ENCODE assay signal across 10 mouse cellular contexts in the genomic region with DNA sequence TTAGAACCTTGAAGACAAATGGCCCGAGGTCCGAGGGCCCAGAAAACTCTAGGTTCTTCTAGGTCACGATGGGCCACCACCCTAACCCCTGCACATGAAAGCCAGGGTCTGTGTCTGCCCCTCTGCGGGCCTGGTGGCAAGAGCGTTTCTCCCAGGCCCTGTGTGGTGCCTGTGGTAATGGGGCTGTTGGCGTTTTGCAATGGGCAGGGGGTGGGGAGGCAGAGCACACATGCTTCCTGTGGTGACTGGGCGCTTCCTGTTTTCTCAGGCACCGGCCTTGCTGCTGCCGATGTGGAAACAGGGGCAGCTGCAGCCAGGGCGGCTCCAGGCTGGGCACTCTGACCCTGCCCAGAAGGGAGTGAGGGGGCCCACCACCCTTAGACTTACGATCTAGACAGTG. TPM values are rescaled to one million over a fixed set of nuclear protein-coding genes. Genes with fewer than 3 reads are reported as not detected.
DNase-seq lines count a peak whose midpoint lies in the region; ATAC-seq and TF ChIP-seq lines count a peak whose summit lies in the region.
"Had no signal": no experiment of that assay in that cellular context is flagged by ENCODE, and none has a peak within 500 bp of the region (broad histone marks: within the 10 kb centered on the region; RNA-seq: fewer than 3 reads in every experiment).

No protein-coding gene starts in this region.

- H3K36me3 ChIP-seq in G1E (replicated peaks), result no peaks in the 10 kb centered on the region
- H3K36me3 ChIP-seq in heart, embryonic 13.5 days, result no peaks in the 10 kb centered on the region
- no peaks in the 10 kb centered on the region for H3K36me3 ChIP-seq in lung, embryonic 14.5 days (ENCODE audit: insufficient read depth)
- H3K36me3 ChIP-seq in stomach, embryonic 15.5 days, result no peaks in the 10 kb centered on the region
- no peaks in the 10 kb centered on the region for H3K36me3 ChIP-seq in forebrain, embryonic 15.5 days
- H3K36me3 ChIP-seq: embryonic facial prominence, embryonic 12.5 days; neural tube, embryonic 12.5 days had no signal

- peak overlapping the region; percentile 45; the same call in 1 of the 2 replicates for H3K27ac ChIP-seq in heart, embryonic 13.5 days (replicated peaks)
- peak overlapping the region; percentile 24; the same call in 1 of the 2 replicates for H3K27ac ChIP-seq in lung, embryonic 14.5 days (ENCODE audit: low read depth)
- peak overlapping the region; percentile 54 for H3K27ac ChIP-seq in stomach, embryonic 15.5 days
- H3K27ac ChIP-seq in forebrain, embryonic 15.5 days (replicated peaks), result no peak overlapping the region
- H3K27ac ChIP-seq: embryonic facial prominence, embryonic 12.5 days; neural tube, embryonic 12.5 days had no signal

- H3K27me3 ChIP-seq in G1E (ENCODE audit: insufficient read depth, low read length), result peaks cover 7% of the 10 kb centered on the region; the same call in 1 of the 2 replicates
- peaks cover under 1% of the 10 kb centered on the region; the same call in 1 of the 2 replicates for H3K27me3 ChIP-seq in heart, embryonic 13.5 days (replicated peaks)
- no peaks in the 10 kb centered on the region for H3K27me3 ChIP-seq in lung, embryonic 14.5 days (ENCODE audit: insufficient read depth, low read length)
- no peaks in the 10 kb centered on the region for H3K27me3 ChIP-seq in stomach, embryonic 15.5 days (replicated peaks)
- H3K27me3 ChIP-seq in forebrain, embryonic 15.5 days, result no peaks in the 10 kb centered on the region
- H3K27me3 ChIP-seq: embryonic facial prominence, embryonic 12.5 days; neural tube, embryonic 12.5 days had no signal

- ATAC-seq in G1E (ENCODE audit: extremely low read depth, insufficient number of reproducible peaks, low FRiP score, poor library complexity, severe bottlenecking), result peak; percentile 89
- no peak for ATAC-seq in heart, embryonic 13.5 days (ENCODE audit: extremely low read depth, insufficient number of reproducible peaks, low FRiP score, low TSS enrichment)
- ATAC-seq in lung, embryonic 14.5 days (ENCODE audit: insufficient read depth), result no peak
- ATAC-seq in stomach, embryonic 15.5 days (ENCODE audit: insufficient read depth, low FRiP score, low read depth), result no peak; the same call in 1 of the 2 replicates
- ATAC-seq in forebrain, embryonic 15.5 days (replicated peaks), result no peak

- no peaks in the 10 kb centered on the region for H3K9me3 ChIP-seq in G1E (replicated peaks)
- H3K9me3 ChIP-seq in heart, embryonic 13.5 days, result no peaks in the 10 kb centered on the region
- no peaks in the 10 kb centered on the region for H3K9me3 ChIP-seq in lung, embryonic 14.5 days (ENCODE audit: low read depth, low read length)
- no peaks in the 10 kb centered on the region for H3K9me3 ChIP-seq in stomach, embryonic 15.5 days
- H3K9me3 ChIP-seq in forebrain, embryonic 15.5 days, result no peaks in the 10 kb centered on the region
- H3K9me3 ChIP-seq: embryonic facial prominence, embryonic 12.5 days; neural tube, embryonic 12.5 days had no signal

- H3K4me1 ChIP-seq in G1E (ENCODE audit: insufficient read depth, low read depth, low read length), result peaks cover 78% of the 10 kb centered on the region
- H3K4me1 ChIP-seq in heart, embryonic 13.5 days, result peaks cover 14% of the 10 kb centered on the region
- H3K4me1 ChIP-seq in lung, embryonic 14.5 days (ENCODE audit: insufficient read depth), result no peaks in the 10 kb centered on the region
- peaks cover 4% of the 10 kb centered on the region; the same call in 1 of the 2 replicates for H3K4me1 ChIP-seq in stomach, embryonic 15.5 days
- H3K4me1 ChIP-seq in forebrain, embryonic 15.5 days, result peaks cover 9% of the 10 kb centered on the region

- 53% methylated on average over 11 of the region's 11 CpGs for WGBS in heart, embryonic 13.5 days
- WGBS in lung, embryonic 14.5 days, result 62% methylated on average over 11 of the region's 11 CpGs
- WGBS in stomach, embryonic 15.5 days, result 68% methylated on average over 11 of the region's 11 CpGs
- WGBS in forebrain, embryonic 15.5 days, result 82% methylated on average over 11 of the region's 11 CpGs

- H3K4me2 ChIP-seq in heart, embryonic 13.5 days, result no peak overlapping the region
- H3K4me2 ChIP-seq in lung, embryonic 14.5 days, result no peak overlapping the region
- no peak overlapping the region for H3K4me2 ChIP-seq in stomach, embryonic 15.5 days
- H3K4me2 ChIP-seq in forebrain, embryonic 15.5 days (replicated peaks), result no peak overlapping the region
- H3K4me2 ChIP-seq: embryonic facial prominence, embryonic 12.5 days; neural tube, embryonic 12.5 days had no signal

- no peak for TF ChIP-seq CTCF in G1E (IDR thresholded peaks at IDR 0.05; ENCODE audit: low read depth, low read length)
- no peak for TF ChIP-seq CTCF in lung, embryonic 14.5 days (IDR thresholded peaks at IDR 0.05; ENCODE audit: low read depth)

- DNase-seq in B cell, adult 2 months, result peak; percentile 79 to 82
- DNase-seq in G1E (ENCODE audit: low spot score), result peak; percentile 83
- peak; percentile 47 for DNase-seq in lung, embryonic 14.5 days
- DNase-seq in retina, embryonic 14.5 days (ENCODE audit: low spot score), result no peak
- no peak for DNase-seq in gastrocnemius, postnatal 4 days (ENCODE audit: low spot score in 2 of 2)

- no peak overlapping the region for H3K9ac ChIP-seq in heart, embryonic 13.5 days
- H3K9ac ChIP-seq in lung, embryonic 14.5 days, result no peak overlapping the region
- no peak overlapping the region for H3K9ac ChIP-seq in stomach, embryonic 15.5 days
- no peak overlapping the region for H3K9ac ChIP-seq in forebrain, embryonic 15.5 days (replicated peaks)
- H3K9ac ChIP-seq: embryonic facial prominence, embryonic 12.5 days; neural tube, embryonic 12.5 days had no signal

- H3K4me3 ChIP-seq in G1E (ENCODE audit: low read depth, low read length), result peak overlapping the region; percentile 63; the same call in 1 of the 2 replicates
- no peak overlapping the region for H3K4me3 ChIP-seq in heart, embryonic 13.5 days
- no peak overlapping the region for H3K4me3 ChIP-seq in lung, embryonic 14.5 days (ENCODE audit: low read depth, low read length)
- no peak overlapping the region for H3K4me3 ChIP-seq in stomach, embryonic 15.5 days (replicated peaks)
- no peak overlapping the region for H3K4me3 ChIP-seq in forebrain, embryonic 15.5 days
- H3K4me3 ChIP-seq: embryonic facial prominence, embryonic 12.5 days; neural tube, embryonic 12.5 days had no signal

RNA-seq across cellular contexts. Expression of gene Spi1, which starts 0.7 kb away (rescaled TPM):
- total RNA-seq in G1E (2014; fragmentation: Nextera tagmentation) (79.8 and 99.2 TPM in 2 replicates), G1E (2017) (23.5 and 25.4 TPM in 2 replicates)
- polyA plus RNA-seq in G1E (2012), result 135 and 138 TPM in 2 replicates
- 3.5 and 3.9 TPM in 2 replicates for polyA plus RNA-seq in heart, embryonic 13.5 days (2015; fragmentation: Nextera tagmentation; extraction: Ambion mirVana)
- polyA plus RNA-seq in lung, embryonic 14.5 days (2014; fragmentation: Nextera tagmentation; extraction: Ambion mirVana), result 6.2 TPM in 2 replicates
- polyA plus RNA-seq in stomach, embryonic 15.5 days (2015; fragmentation: Nextera tagmentation; extraction: Ambion mirVana), result 9.5 and 13.5 TPM in 2 replicates
- polyA plus RNA-seq in forebrain, embryonic 15.5 days (2015; fragmentation: Nextera tagmentation; extraction: Ambion mirVana), result 2.4 and 3.0 TPM in 2 replicates
- total RNA-seq in gastrocnemius, postnatal 4 days (2021), result 1 to 10 TPM; 5.4 to 6.6 TPM

RNA-seq across cellular contexts. Expression of gene Slc39a13, which starts 12.6 kb away (rescaled TPM):
- 23.6 and 24.9 TPM in 2 replicates for total RNA-seq in G1E (2014; fragmentation: Nextera tagmentation)
- 8.6 and 12.7 TPM in 2 replicates for total RNA-seq in G1E (2017)
- 12.1 and 13.6 TPM in 2 replicates for polyA plus RNA-seq in G1E (2012)
- 45.0 and 55.5 TPM in 2 replicates for polyA plus RNA-seq in heart, embryonic 13.5 days (2015; fragmentation: Nextera tagmentation; extraction: Ambion mirVana)
- 29.0 and 33.3 TPM in 2 replicates for polyA plus RNA-seq in lung, embryonic 14.5 days (2014; fragmentation: Nextera tagmentation; extraction: Ambion mirVana)
- 42.8 and 45.5 TPM in 2 replicates for polyA plus RNA-seq in stomach, embryonic 15.5 days (2015; fragmentation: Nextera tagmentation; extraction: Ambion mirVana)
- polyA plus RNA-seq in forebrain, embryonic 15.5 days (2015; fragmentation: Nextera tagmentation; extraction: Ambion mirVana), result 23.7 and 27.8 TPM in 2 replicates
- total RNA-seq in gastrocnemius, postnatal 4 days (2021), result 10 to 100 TPM; 40.9 to 44.9 TPM

RNA-seq across cellular contexts. Expression of gene Psmc3, which starts 29.0 kb away (rescaled TPM):
- total RNA-seq in G1E (2014; fragmentation: Nextera tagmentation) (109 and 141 TPM in 2 replicates), G1E (2017) (280 and 333 TPM in 2 replicates)
- 151 and 165 TPM in 2 replicates for polyA plus RNA-seq in G1E (2012)
- 226 and 239 TPM in 2 replicates for polyA plus RNA-seq in heart, embryonic 13.5 days (2015; fragmentation: Nextera tagmentation; extraction: Ambion mirVana)
- polyA plus RNA-seq in lung, embryonic 14.5 days (2014; fragmentation: Nextera tagmentation; extraction: Ambion mirVana), result 300 and 322 TPM in 2 replicates
- 225 and 243 TPM in 2 replicates for polyA plus RNA-seq in stomach, embryonic 15.5 days (2015; fragmentation: Nextera tagmentation; extraction: Ambion mirVana)
- 230 and 231 TPM in 2 replicates for polyA plus RNA-seq in forebrain, embryonic 15.5 days (2015; fragmentation: Nextera tagmentation; extraction: Ambion mirVana)
- 100 to 1,000 TPM; 337 to 338 TPM for total RNA-seq in gastrocnemius, postnatal 4 days (2021)

RNA-seq across cellular contexts. Expression of gene Mybpc3, which starts 35.1 kb away (rescaled TPM):
- not detected in 2 replicates for total RNA-seq in G1E (2014; fragmentation: Nextera tagmentation)
- under 0.01 TPM in 1 of 2 replicates, not detected in the other for total RNA-seq in G1E (2017)
- not detected in 2 replicates for polyA plus RNA-seq in G1E (2012)
- polyA plus RNA-seq in heart, embryonic 13.5 days (2015; fragmentation: Nextera tagmentation; extraction: Ambion mirVana), result 806 and 882 TPM in 2 replicates
- polyA plus RNA-seq in lung, embryonic 14.5 days (2014; fragmentation: Nextera tagmentation; extraction: Ambion mirVana), result 0.47 and 7.7 TPM in 2 replicates
- 0.50 and 0.67 TPM in 2 replicates for polyA plus RNA-seq in stomach, embryonic 15.5 days (2015; fragmentation: Nextera tagmentation; extraction: Ambion mirVana)
- 0.14 TPM in 1 of 2 replicates, not detected in the other for polyA plus RNA-seq in forebrain, embryonic 15.5 days (2015; fragmentation: Nextera tagmentation; extraction: Ambion mirVana)
- under 1 TPM; 0.22 to 0.31 TPM for total RNA-seq in gastrocnemius, postnatal 4 days (2021)

RNA-seq across cellular contexts. Expression of gene Rapsn, which starts 47.4 kb away (rescaled TPM):
- 1.8 TPM in 1 of 2 replicates, not detected in the other for total RNA-seq in G1E (2014; fragmentation: Nextera tagmentation)
- 3.4 and 4.4 TPM in 2 replicates for total RNA-seq in G1E (2017)
- polyA plus RNA-seq in G1E (2012), result 2.3 and 3.7 TPM in 2 replicates
- polyA plus RNA-seq in heart, embryonic 13.5 days (2015; fragmentation: Nextera tagmentation; extraction: Ambion mirVana), result 21.2 and 25.8 TPM in 2 replicates
- polyA plus RNA-seq in lung, embryonic 14.5 days (2014; fragmentation: Nextera tagmentation; extraction: Ambion mirVana), result 1.5 and 1.6 TPM in 2 replicates
- polyA plus RNA-seq in stomach, embryonic 15.5 days (2015; fragmentation: Nextera tagmentation; extraction: Ambion mirVana), result 2.0 and 4.5 TPM in 2 replicates
- 0.63 and 0.74 TPM in 2 replicates for polyA plus RNA-seq in forebrain, embryonic 15.5 days (2015; fragmentation: Nextera tagmentation; extraction: Ambion mirVana)
- total RNA-seq in gastrocnemius, postnatal 4 days (2021), result 10 to 100 TPM; 37.6 to 45.0 TPM

Comparison
In these comparisons a context has a peak if more than half of its experiments do, and no peak if none do; other contexts are left out.
1. DNase-seq: peak in B cell, adult 2 months (2 of 2), G1E (single experiment) and lung, embryonic 14.5 days (single experiment); none in retina, embryonic 14.5 days (single experiment) and gastrocnemius, postnatal 4 days (0 of 2).